Mouse (Mus musculus): ENCODE data around the gene Apol9a.

Apol9a gene

DNA sequence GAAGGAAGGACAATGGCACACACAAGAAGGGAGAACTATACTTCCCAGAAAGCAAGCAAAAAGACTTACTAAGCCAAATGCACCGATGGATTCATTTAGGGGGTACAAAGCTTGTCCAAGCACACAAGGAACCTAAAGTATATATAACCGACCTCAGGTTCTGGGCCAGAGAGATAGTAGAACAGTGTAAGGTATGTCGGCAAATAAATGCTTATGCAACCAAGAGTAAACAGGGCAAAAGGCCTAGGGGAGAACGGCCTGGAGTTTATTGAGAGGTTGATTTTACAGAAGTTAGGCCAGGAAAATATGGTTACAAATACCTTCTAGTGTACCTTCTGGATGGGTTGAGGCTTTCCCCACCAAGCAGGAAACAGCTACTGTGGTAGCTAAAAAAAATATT lies 33.5 kb downstream of the Apol9a start:
- DNase-seq (ENCODE audit: low spot score in 2 of 2), result no peak

DNA sequence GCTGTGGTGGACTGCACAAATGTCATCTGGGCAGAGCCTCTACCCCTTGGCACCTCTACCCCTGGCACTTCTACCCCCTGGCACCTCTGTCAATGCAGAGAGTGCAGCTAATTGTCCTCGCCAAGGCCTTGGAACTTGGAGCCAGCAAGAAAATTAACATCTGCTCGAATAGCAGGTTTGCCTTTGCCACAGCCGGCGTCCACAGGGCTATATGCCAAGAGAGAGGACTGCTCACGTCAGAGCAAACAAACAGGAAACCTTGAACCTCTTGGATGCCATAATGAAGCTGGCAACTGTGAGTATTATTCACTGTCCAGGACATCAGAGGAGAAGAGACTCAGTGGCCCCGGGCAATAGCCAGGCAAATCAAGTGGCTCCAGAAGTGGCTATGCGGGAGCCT lies 34.0 kb downstream of the Apol9a start:
- DNase-seq (ENCODE audit: low spot score in 2 of 2), result no peak

DNA sequence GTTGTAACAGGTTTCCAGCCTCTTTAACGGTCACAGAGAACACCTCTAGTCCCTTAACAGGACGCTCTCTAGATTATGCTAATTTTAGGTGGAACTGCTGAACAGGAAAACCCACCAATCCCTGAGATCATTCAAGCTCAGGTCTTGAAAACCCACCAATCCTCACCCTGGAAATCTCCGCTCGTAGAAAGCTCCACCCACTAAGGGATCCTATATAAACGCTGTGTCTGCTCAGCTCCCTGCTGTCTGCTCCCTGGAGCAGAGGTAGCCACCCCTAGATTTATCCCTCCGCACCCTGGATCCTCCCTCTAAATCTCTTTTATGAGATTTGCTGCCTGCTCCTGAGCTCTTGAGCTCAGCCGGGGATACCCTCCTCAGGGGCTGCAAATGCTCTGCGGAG lies 40.3 kb downstream of the Apol9a start:
- DNase-seq (ENCODE audit: low spot score in 2 of 2), result no peak

DNA sequence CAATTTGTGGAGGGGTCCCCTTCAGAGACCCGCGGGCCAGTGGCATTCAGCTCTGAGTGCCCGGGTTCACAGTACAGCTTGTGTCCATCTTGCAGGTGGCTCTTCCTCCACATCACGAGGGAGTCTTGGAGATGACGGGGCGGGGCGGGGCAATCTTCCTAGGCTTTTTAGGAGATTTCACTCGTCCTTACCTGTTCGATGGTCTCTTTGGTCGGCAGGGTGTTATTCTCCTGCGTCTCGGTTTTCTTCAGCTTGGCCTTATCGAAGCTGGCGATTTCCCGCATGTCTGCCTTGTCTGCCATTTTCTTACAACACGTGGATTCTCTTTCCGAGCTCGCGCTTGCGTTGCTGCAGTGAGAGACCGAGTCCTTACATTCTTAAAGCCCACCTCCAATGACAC lies 41.0 kb downstream of the Apol9a start:
- DNase-seq (ENCODE audit: low spot score in 2 of 2), result no peak

DNA sequence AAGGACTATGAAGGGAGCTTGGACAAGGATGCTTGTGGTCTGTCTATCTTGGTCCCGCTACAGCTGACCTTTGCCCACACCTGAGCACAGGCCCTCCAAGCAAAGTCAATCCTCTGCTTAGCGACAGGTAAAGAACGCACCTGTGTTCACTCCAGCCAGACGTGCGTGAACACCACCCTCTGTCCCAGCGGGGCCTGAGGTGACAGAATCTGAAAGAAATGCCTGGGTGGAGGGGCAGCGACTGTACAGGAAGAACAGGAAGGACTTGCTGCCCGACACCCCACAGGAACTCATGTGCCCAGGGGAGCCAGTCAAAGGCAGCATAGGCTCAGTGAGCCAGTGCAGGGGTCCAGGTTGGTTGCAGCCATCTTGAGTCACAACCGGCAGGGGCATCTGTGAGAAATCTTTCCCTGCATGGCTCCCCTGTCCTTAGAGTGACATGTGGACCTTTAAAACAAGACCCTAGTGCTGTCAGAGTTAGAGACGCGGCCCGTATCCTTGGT lies 42.1 kb downstream of the Apol9a start:
- no peak for DNase-seq (ENCODE audit: low spot score in 2 of 2)

DNA sequence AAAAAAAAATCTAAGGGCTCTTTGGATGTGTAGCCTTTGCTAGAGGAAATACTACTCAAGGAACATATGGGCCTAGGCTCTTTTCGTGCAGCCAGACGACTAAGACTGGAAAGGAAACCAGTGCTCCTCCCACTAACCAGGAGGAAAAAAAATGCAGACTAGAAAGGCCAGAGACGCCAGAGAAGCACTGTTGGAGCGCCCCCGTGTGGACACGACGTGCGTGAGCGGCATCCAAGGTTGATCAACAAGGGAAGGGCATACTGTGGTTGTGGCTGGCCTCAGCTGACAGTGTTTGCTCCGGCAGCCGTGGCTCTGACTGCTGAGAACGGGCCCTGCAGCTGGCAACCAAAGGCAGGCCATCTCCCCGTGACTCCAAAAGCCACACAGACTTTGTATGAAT lies 42.8 kb downstream of the Apol9a start:
- DNase-seq (ENCODE audit: low spot score in 2 of 2), result peak; percentile 59 to 84

DNA sequence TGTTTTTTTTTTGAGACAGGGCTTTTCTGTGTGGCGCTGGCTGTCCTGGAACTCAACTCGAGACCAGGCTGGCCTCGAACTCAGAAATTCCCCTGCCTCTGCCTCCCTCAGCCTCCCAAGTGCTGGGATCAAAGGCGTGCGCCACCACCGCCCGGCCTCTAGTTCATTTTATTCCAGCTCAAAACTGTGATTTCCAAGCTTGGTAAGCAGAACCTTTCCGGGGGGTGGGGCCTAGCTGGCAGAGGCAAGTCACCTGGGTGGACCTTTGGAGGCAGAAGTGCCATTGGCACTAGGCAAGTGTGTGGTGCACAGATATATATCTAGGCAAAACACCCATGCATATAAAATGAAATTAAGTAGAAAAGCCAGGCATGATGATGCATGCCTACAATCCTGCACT lies 43.4 kb downstream of the Apol9a start:
- DNase-seq (ENCODE audit: low spot score in 2 of 2), result no peak

DNA sequence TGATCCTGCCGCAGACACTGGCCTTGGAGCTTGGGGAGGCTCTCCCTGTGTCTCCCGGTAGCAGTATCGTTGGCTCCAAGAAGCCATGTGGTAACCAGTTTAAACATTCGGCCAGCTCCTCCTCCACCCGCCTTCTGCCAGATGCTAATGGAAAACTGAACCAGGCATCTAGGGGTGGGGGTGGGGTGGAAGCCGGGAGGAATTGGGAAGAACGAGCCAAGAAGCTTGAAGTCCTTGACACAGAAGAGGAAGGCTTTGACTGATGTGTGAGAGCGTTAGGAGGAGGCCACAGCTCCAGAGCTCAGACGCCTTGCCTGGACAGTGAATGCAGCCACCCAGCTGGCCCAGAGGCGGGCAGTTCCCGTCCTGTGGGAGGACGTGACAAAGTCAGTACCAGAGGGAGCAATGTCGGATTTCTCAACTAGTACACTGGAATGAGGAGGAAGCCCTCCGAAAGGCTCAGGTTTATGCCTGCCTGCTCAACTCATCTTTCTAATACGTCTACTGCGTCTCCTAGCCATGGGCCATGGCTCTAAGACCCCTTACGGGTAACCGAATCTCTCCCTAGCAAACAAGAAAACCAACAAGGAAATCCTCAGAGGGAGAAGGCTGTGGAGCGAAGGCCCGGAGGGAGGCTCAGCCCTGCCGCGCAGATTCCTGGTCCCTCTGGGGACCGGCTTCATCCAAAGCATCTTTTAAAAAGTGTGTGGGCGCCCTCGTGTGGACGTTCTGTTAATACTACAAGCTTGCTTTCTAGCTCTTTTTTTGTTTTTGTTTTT lies 44.0 kb downstream of the Apol9a start:
- peak; percentile 12 to 73 for DNase-seq (ENCODE audit: low spot score in 2 of 2)

DNA sequence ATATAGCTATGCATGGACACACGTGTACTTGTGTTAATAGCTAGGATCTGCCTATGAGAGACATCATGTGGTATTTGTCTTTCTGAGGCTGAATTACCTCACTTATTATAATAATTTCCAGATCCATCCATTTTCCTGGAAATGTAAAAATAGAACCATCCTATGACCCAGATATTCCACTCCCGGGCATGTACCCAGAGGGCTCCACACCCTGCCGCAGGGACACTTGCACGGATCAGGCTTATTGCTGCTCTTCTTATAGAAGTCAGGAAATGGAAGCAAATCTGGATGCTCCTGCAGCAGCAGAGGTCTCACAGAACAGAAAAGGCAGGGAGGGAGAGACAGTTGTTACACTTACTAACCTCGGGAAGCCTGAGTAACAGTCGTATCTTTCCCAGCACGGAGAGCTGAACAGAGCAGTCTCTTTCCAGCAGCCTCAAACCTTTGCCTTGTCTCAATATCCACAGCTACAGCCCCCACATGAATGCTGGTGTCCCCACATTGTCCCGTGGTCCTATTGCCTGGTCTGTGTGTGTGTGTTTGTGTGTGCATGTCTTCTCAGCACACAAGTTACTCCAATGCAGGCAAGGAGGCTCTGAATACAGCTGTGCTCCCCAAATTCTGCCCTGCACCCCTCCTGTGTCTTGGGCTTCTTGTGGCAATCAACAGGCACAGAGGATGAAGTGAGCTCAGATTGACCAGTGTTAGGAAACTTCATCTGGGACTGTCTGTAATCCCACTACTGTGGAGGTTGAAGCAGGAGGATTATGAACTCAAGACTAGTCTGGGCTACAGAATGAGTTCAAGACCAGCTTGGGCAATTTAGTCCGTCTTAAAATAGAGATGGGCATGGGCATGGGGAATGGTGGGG lies 45.0 kb downstream of the Apol9a start:
- DNase-seq (ENCODE audit: low spot score in 2 of 2), result no peak

DNA sequence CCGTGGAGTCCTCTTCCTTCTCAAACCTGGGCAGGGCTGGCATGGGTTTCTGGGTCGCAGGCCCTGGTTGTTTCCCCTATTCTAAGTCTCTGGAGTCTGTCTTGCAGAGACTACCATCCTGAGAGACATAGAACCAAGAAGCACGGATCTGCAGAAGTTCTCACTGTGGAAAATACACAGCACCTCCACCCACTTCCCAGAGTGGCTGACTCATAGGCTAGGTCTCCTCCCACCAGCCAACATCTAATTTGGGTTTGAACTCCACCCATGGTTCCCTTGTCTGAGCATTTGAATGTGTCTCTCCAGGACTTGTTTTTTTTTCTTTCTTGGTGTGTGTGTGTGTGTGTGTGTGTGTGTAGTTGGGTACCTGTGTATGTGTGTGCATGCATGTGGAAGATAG lies 46.9 kb downstream of the Apol9a start:
- no peak for DNase-seq (ENCODE audit: low spot score in 2 of 2)

DNA sequence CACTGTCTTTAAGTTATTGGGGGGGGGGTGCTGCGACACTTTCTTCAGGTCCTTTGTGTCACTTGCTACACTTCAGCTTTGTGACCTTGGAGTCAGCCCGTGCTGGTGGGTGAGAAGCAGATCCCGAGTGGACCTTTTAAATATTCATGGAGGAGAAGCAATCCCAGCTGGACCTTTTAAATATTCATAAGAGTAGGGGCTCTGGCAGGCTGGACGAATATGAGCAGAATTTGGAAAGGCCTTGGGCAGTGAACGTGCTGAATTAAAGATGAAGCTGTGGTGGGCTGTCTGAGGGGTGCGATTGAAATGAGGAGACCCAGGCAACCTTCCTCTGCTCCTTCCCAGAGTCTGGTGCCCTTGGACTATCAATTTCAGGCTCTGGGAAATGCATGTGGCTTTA lies 47.4 kb downstream of the Apol9a start:
- no peak for DNase-seq (ENCODE audit: low spot score in 2 of 2)

DNA sequence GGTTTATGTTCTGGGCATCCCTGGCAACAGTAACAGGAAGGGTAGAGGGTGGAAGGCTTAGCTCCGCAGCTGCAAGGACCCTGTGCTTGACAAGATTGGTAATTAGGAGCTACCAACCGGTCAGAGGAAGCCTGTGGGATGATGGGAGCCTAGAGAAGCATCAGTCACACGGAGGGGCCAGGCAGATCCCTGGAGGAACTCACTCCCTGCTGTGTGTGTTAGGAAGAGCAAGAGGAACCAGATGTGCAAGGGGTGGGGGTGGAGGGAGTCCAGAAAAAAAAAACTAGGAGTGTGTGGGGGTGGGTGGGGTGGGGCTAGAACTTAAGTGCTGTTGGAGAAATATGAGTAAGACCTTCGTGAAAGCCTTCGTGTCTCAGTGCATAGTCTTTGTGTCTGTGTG lies 48.0 kb downstream of the Apol9a start:
- DNase-seq (ENCODE audit: low spot score in 2 of 2), result no peak

DNA sequence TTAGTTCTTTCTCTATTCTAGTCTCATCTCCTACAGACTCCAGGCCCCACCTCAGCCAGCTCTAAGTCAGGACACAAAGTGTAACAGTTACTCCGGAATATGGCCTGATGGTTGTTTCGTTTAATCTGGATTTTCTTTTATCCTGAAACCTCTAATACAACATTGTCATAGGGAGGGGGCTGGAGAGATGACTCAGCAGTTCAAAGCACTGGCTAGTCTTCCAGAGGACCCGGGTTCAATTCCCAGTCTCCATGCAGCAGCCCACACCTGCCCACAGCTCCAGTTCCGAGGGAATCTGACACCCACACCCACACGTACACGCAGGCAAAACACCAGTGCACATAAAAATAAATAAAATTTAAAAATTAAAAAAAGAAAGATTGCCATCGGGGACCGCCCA lies 51.0 kb downstream of the Apol9a start:
- no peak for DNase-seq (ENCODE audit: low spot score in 2 of 2)

DNA sequence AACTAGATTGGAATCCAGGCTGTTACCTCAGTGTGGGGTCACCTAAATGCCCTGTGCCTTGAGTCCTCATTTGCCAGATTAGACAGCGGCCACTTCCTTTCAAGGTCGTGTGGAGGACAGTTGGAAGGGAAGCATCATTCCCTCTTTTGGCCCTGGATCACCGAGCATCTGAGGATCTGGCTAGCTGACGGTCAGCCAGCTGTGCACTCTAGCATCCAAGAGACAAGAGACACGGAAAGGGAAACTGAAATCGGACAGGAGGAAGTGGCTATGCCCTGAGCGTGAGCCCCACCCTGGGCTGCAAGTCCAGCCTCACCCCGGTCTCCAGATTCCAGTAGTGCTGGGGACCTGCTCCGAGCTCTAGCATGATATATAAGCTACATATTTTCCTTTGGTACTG lies 51.4 kb downstream of the Apol9a start:
- no peak for DNase-seq (ENCODE audit: low spot score in 2 of 2)

DNA sequence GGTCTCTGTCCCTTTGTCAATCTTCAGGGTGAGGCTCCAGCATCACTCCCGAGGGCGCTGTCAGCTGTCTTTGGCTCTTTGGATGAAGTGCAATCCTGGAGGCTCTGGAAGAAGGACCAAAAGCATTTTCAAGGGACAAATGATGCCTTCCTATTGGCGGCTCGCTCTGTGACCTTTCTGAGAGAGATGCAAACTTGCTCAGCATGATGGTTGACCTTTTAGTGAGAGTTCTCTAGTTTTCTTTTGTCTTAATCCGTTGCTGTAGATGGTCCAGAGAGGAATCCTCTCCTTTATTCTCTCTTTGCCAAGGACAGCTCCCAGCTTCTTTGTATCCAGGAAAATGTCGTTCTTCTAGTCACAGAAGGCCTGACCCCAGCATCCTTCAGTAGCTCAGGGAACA lies 51.9 kb downstream of the Apol9a start:
- DNase-seq (ENCODE audit: low spot score in 2 of 2), result no peak

DNA sequence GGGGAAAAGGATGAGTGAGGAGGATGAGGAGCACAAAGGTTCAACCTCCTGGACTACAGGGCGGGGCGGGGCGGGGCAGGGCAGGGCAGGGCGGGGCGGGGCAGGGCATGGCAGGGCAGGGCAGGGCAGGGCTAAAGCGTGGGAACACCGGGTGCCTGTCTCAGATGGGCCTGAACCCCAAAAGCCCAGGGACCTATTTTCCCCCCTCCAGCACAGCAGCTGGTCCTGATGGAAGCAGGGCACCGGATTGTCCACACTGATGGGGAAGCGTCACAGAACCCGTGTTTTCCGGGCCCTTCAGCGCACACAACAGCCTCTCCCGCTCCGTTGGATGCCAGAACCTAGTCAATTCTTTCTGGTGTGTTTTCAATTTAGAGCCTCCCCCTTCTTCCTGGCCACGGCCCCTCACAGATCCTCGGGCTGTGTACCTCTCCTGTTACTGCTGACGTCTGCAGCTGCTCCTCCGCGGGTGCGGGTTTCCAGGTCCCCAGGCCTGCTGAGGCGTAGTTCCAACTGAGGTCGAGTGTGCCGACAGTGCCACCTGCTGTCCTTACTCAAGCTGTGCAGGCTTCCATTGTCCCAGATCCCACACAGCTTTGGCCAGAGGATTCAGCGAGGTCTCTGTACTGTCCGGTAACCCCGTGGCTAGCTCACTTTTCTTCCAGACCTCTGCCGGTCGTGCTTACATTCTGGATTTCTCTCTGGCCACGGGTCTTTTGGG lies 52.5 kb downstream of the Apol9a start:
- peak; percentile 16 to 63 for DNase-seq (ENCODE audit: low spot score in 2 of 2)

DNA sequence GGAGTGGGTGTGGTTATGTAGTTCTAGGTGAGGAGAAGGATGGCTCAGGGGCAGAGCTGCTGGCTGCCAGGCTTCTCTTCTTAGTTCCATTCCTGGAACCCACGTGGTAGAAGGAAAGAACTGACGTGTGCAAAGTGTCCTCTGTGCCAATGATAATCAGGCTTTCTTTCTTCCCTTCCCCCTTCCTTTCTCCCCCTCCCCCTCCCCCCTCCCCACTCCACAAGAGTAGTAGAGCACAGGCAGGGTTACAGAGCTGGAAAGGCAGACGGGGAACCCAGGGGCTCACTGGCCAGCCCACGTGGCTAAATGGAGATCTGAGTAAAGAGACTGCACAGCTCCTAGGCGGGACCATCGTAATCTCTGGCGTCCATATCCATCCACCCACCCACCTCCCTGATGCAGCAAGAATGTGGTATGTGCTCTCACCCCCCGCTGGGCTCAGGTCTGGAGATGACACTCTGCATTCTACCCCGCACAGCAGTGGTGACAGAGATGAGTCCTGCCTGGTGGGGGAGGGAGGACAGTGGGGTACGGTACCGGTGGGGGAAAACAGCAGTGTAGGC lies 54.6 kb downstream of the Apol9a start:
- no peak for DNase-seq (ENCODE audit: low spot score in 2 of 2)

DNA sequence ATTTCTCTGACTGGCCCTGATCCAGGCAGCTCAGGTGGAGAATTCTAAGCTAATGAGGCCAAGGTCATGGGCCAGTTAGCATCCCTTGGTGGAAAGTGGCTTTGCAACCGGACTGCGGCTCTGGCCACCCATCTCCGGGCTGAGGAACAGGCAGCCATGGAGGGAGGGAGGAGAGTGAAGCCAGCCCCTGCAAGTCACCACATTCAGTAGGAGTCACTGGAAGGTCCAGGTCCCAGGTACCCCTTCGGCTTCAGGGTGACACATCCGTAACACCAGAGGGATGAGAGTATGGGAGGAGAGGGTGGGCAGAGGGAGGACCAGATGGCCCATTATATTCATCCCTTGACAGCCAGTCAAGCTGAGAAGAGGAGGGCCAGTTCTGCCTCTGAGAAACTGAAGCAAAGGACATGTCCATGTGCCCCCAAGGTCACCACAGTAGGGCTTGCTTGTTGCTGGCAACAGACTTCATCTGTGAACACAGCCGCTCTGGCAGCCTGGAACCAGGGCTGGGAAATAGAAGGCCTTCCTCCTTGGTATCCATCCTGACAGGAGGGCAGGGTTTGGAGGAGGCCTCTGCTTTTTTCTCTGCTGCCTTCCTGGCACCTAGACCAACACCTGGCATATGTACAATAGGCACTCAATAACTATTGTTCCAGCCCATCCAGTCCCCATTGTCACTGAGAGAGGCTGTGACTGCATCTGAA lies 55.9 kb downstream of the Apol9a start:
- no peak for DNase-seq (ENCODE audit: low spot score in 2 of 2)

DNA sequence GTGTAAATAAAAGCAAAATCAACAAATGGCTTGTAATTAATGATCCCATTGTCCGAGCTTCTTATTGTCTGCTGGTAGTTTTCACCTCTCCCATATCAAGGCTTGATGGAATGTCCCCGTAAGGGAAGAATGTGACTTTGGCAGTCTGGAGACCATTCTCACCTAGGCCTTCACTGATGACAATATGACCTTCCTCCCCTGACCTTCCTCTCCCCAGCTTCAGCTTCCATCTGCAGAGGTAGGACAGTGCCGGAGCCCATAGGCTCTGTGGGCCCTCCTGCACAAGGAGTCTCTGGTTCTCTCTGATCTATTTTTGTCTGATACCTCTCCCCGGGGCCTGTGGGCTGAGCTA lies 56.5 kb downstream of the Apol9a start:
- DNase-seq (ENCODE audit: low spot score in 2 of 2), result no peak

Data from spleen, postnatal 10 days (tissue).